Mouse (Mus musculus) heart, adult 10 weeks (tissue): ENCODE data around the gene Pik3ap1. TPM values are rescaled to one million over a fixed set of nuclear protein-coding genes. Genes with fewer than 3 reads are reported as not detected.

Source experiments
- polyA plus RNA-seq: library from polyadenylated mRNA; stranded (reverse); fragments of 350-450 nt; fragmentation: Illumina TruSeq; extraction: RNeasy Lipid Tissue Mini Kit (QIAGEN cat#74804); gene quantifications from one replicate; pipeline ENCODE4 v1.2.3, GENCODE M21; 2014; ENCODE audit warnings: low read depth, low replicate concordance

Pik3ap1 gene
- polyA plus RNA-seq = 1.4 TPM

GRCm38 (mm10) chr19:41384922-41385508 lies at the start of gene Pik3ap1:
Gene Pik3ap1 (minus strand): TSS chr19:41385102.

GRCm38 (mm10) chr19:41263630-41264295 lies 121.1 kb downstream of the Pik3ap1 start, which contains the start of gene Tm9sf3:
Gene Tm9sf3 (minus strand): TSS chr19:41263997.

Other genes with a start within 250 kb of the Pik3ap1 start
- gene Tll2, start 178.3 kb downstream of the Pik3ap1 start, polyA plus RNA-seq = 0.18 TPM
- 71.4 TPM for gene Tm9sf3, start 121.1 kb downstream of the Pik3ap1 start, polyA plus RNA-seq
- gene Lcor, start 97.5 kb upstream of the Pik3ap1 start, polyA plus RNA-seq = 3.5 TPM
- gene Gm340, start 197.3 kb upstream of the Pik3ap1 start, polyA plus RNA-seq = 1.2 TPM